Mouse (Mus musculus) myocyte (in vitro differentiated cells): ENCODE measurements around the gene En2. TPM values are rescaled to one million over a fixed set of nuclear protein-coding genes. Genes with fewer than 3 reads are reported as not detected.

Source experiments
- H3K27me3 ChIP-seq: one replicate; pipeline ENCODE4 v1.6.1; 2011; ENCODE audit not compliant: control insufficient read depth, insufficient read depth, insufficient read length
- H3K36me3 ChIP-seq: one replicate; pipeline ENCODE4 v1.6.1; 2011; ENCODE audit not compliant: control insufficient read depth, insufficient read depth
- H3K4me2 ChIP-seq: one replicate; pipeline ENCODE4 v1.6.1; 2011; ENCODE audit warnings: low read depth, control low read depth
- H3K4me3 ChIP-seq: one replicate; pipeline ENCODE4 v1.5.1; 2011; ENCODE audit warnings: mild to moderate bottlenecking, control low read depth, moderate library complexity
- H3K79me2 ChIP-seq: one replicate; pipeline ENCODE4 v1.6.1; 2011; ENCODE audit not compliant: control insufficient read depth, insufficient read depth
- H3ac ChIP-seq: one replicate; pipeline ENCODE4 v1.6.1; 2011; ENCODE audit not compliant: control insufficient read depth, insufficient read length
- CEBPB ChIP-seq: IDR thresholded peaks from 2 replicates; pipeline ENCODE4 v1.6.1; 2011; ENCODE audit warnings: mild to moderate bottlenecking, moderate library complexity; ENCODE audit not compliant: poor library complexity, insufficient read depth, severe bottlenecking
- E2F4 ChIP-seq: IDR thresholded peaks from one replicate; pipeline ENCODE4 v1.6.1; 2011; ENCODE audit warnings: mild to moderate bottlenecking, control low read depth, moderate library complexity; ENCODE audit not compliant: insufficient read depth
- MAX ChIP-seq: IDR thresholded peaks from one replicate; pipeline ENCODE4 v1.6.1; 2011; ENCODE audit warnings: low read depth, mild to moderate bottlenecking, control low read depth
- MYOD1 ChIP-seq, 3 experiments: IDR thresholded peaks; one replicate each; pipeline ENCODE4 v1.6.1; 2011; ENCODE audit warnings: control low read depth in 2 of 3, low read depth in 2 of 3, mild to moderate bottlenecking in 2 of 3, moderate library complexity in 1 of 3; ENCODE audit not compliant: insufficient read length in 2 of 3, control insufficient read depth in 1 of 3
- MYOG ChIP-seq, 3 experiments: IDR thresholded peaks; one replicate each; pipeline ENCODE4 v1.6.1; 2011; ENCODE audit warnings: control low read depth in 2 of 3, low read depth in 2 of 3, mild to moderate bottlenecking in 2 of 3; ENCODE audit not compliant: insufficient read length in 2 of 3, control insufficient read depth in 1 of 3, insufficient read depth in 1 of 3
- POLR2A ChIP-seq: IDR thresholded peaks from one replicate; pipeline ENCODE4 v1.6.1; 2011; ENCODE audit warnings: low read depth, mild to moderate bottlenecking, control low read depth, moderate library complexity; ENCODE audit not compliant: insufficient read length
- POLR2AphosphoS2 ChIP-seq: IDR thresholded peaks from one replicate; pipeline ENCODE4 v1.6.1; 2011; ENCODE audit warnings: low read depth, control low read depth; ENCODE audit not compliant: insufficient read length
- REST ChIP-seq: IDR thresholded peaks from one replicate; pipeline ENCODE4 v1.6.1; 2011; ENCODE audit warnings: mild to moderate bottlenecking, control low read depth, moderate library complexity; ENCODE audit not compliant: insufficient read depth, insufficient read length
- SRF ChIP-seq: IDR thresholded peaks from one replicate; pipeline ENCODE4 v1.6.1; 2011; ENCODE audit warnings: low read depth; ENCODE audit not compliant: control insufficient read depth, insufficient read length
- TCF12 ChIP-seq: IDR thresholded peaks from one replicate; pipeline ENCODE4 v1.6.1; 2011; ENCODE audit warnings: mild to moderate bottlenecking, control low read depth; ENCODE audit not compliant: poor library complexity, insufficient read depth, severe bottlenecking
- TCF3 ChIP-seq: IDR thresholded peaks from one replicate; pipeline ENCODE4 v1.6.1; 2011; ENCODE audit warnings: low read depth, control low read depth; ENCODE audit not compliant: insufficient read length
- USF1 ChIP-seq: IDR thresholded peaks from one replicate; pipeline ENCODE4 v1.6.1; 2011; ENCODE audit warnings: low read depth, mild to moderate bottlenecking, control low read depth, moderate library complexity
- polyA plus RNA-seq: library from polyadenylated mRNA; unstranded; fragments of >200 nt; fragmentation: generic; extraction: Trizol; gene quantifications from one replicate; pipeline ENCODE4 v1.2.1, GENCODE M21; 2012; ENCODE audit warnings: missing spikeins

The En2 gene
- polyA plus RNA-seq, 1 experiment = not detected

GRCm38 (mm10) chr5:28176023-28176422, 10.5 kb downstream of the En2 start:
- no peaks in the 10 kb centered on the region for H3K79me2 ChIP-seq
- no peak overlapping the region for H3K4me2 ChIP-seq
- TF ChIP-seq POLR2A (no peak), CEBPB (no peak), TCF12 (no peak), REST (no peak), TCF3 (no peak), MAX (no peak), SRF (no peak), USF1 (no peak), POLR2AphosphoS2 (no peak), MYOD1 (IDR thresholded peaks at IDR 0.05; ENCODE audit: control insufficient read depth in 1 of 3, insufficient read length in 2 of 3, low read depth in 2 of 3) (no peak), MYOG (IDR thresholded peaks at IDR 0.05; ENCODE audit: control insufficient read depth in 1 of 3, insufficient read depth in 1 of 3, insufficient read length in 2 of 3, low read depth in 2 of 3) (no peak), E2F4 (no peak)
- H3ac ChIP-seq = no peak overlapping the region
- H3K36me3 ChIP-seq = no peaks in the 10 kb centered on the region
- H3K27me3 ChIP-seq = peaks cover 41% of the 10 kb centered on the region
- no peak overlapping the region for H3K4me3 ChIP-seq

GRCm38 (mm10) chr5:28176585-28176984, 11.1 kb downstream of the En2 start:
- Histone ChIP-seq H3K79me2 (no peaks in the 10 kb centered on the region), H3K27me3 (peaks cover 36% of the 10 kb centered on the region), H3K4me2 (no peak overlapping the region), H3ac (no peak overlapping the region), H3K4me3 (no peak overlapping the region), H3K36me3 (no peaks in the 10 kb centered on the region)
- TF ChIP-seq MYOG (IDR thresholded peaks at IDR 0.05; ENCODE audit: control insufficient read depth in 1 of 3, insufficient read depth in 1 of 3, insufficient read length in 2 of 3, low read depth in 2 of 3) (no peak), TCF12 (no peak), USF1 (no peak), MAX (no peak), E2F4 (no peak), TCF3 (no peak), REST (no peak), SRF (no peak), MYOD1 (IDR thresholded peaks at IDR 0.05; ENCODE audit: control insufficient read depth in 1 of 3, insufficient read length in 2 of 3, low read depth in 2 of 3) (no peak), POLR2A (no peak), POLR2AphosphoS2 (no peak)

GRCm38 (mm10) chr5:28178322-28178721, 12.8 kb downstream of the En2 start:
- TF ChIP-seq REST = no peak
- no peak for TF ChIP-seq SRF
- no peak for TF ChIP-seq POLR2A
- TF ChIP-seq POLR2AphosphoS2 = no peak
- no peak for TF ChIP-seq USF1
- no peak for TF ChIP-seq TCF12
- TF ChIP-seq MYOD1 (IDR thresholded peaks at IDR 0.05; ENCODE audit: control insufficient read depth in 1 of 3, insufficient read length in 2 of 3, low read depth in 2 of 3) = no peak
- TF ChIP-seq CEBPB = no peak
- TF ChIP-seq MAX = no peak
- TF ChIP-seq TCF3 = no peak
- TF ChIP-seq E2F4 = no peak
- H3K79me2 ChIP-seq = no peaks in the 10 kb centered on the region
- H3K4me3 ChIP-seq = no peak overlapping the region
- H3ac ChIP-seq = no peak overlapping the region
- no peak overlapping the region for H3K4me2 ChIP-seq
- peaks cover 31% of the 10 kb centered on the region for H3K27me3 ChIP-seq
- no peaks in the 10 kb centered on the region for H3K36me3 ChIP-seq

- Histone ChIP-seq H3K4me3 (no peak overlapping the region), H3ac (no peak overlapping the region), H3K79me2 (no peaks in the 10 kb centered on the region), H3K36me3 (no peaks in the 10 kb centered on the region), H3K27me3 (peaks cover 21% of the 10 kb centered on the region), H3K4me2 (no peak overlapping the region)
- no peak for TF ChIP-seq MAX
- no peak for TF ChIP-seq E2F4
- no peak for TF ChIP-seq SRF
- no peak for TF ChIP-seq MYOD1 (IDR thresholded peaks at IDR 0.05; ENCODE audit: control insufficient read depth in 1 of 3, insufficient read length in 2 of 3, low read depth in 2 of 3)
- no peak for TF ChIP-seq CEBPB
- TF ChIP-seq POLR2A = no peak
- no peak for TF ChIP-seq REST
- TF ChIP-seq TCF3 = no peak
- no peak for TF ChIP-seq USF1
Observed at GRCm38 (mm10) chr5:28179237-28179790, 13.8 kb downstream of the En2 start.

GRCm38 (mm10) chr5:28191201-28192098, 26.0 kb downstream of the En2 start:
- Histone ChIP-seq H3K36me3 (no peaks in the 10 kb centered on the region), H3ac (no peak overlapping the region), H3K79me2 (no peaks in the 10 kb centered on the region), H3K4me3 (no peak overlapping the region), H3K27me3 (peaks cover 13% of the 10 kb centered on the region), H3K4me2 (no peak overlapping the region)
- TF ChIP-seq CEBPB (no peak), TCF3 (no peak), E2F4 (no peak), MAX (no peak), USF1 (no peak), MYOD1 (IDR thresholded peaks at IDR 0.05; ENCODE audit: control insufficient read depth in 1 of 3, insufficient read length in 2 of 3, low read depth in 2 of 3) (no peak), POLR2AphosphoS2 (no peak), POLR2A (no peak), TCF12 (no peak), MYOG (IDR thresholded peaks at IDR 0.05; ENCODE audit: control insufficient read depth in 1 of 3, insufficient read depth in 1 of 3, insufficient read length in 2 of 3, low read depth in 2 of 3) (no peak), REST (no peak), SRF (no peak)
